Mouse (Mus musculus): ENCODE data around the gene Sdk1.

- TF ChIP-seq CTCF (IDR thresholded peaks at IDR 0.05; ENCODE audit: low read depth, low read length) = no peak
- no peak for TF ChIP-seq POLR2A (IDR thresholded peaks at IDR 0.05; ENCODE audit: borderline replicate concordance, low read depth, low read length)
These were observed 999.0 kb downstream of the Sdk1 start for GRCm38 (mm10) chr5:142240288-142240687.

Measured in bone marrow macrophage, adult 2 months (primary cell).